Mouse (Mus musculus) forebrain, embryonic 10.5 days (tissue): ENCODE results near the gene Sp4. TPM values are rescaled to one million over a fixed set of nuclear protein-coding genes. Genes with fewer than 3 reads are reported as not detected.

Experiments
- DNase-seq: peaks from one replicate; pipeline ENCODE4 v3.0.0-alpha.2; 2017; ENCODE audit warnings: low spot score; ENCODE audit errors: extremely low spot score
- H3K27ac ChIP-seq: fragments of 300-500 bp; sonication (generic); 2 replicates; pipeline ENCODE4 v1.5.1; 2016; ENCODE audit warnings: mild to moderate bottlenecking
- H3K27me3 ChIP-seq: fragments of 300-500 bp; sonication (generic); 2 replicates; pipeline ENCODE4 v1.6.1; 2016; ENCODE audit warnings: mild to moderate bottlenecking; ENCODE audit not compliant: poor library complexity, severe bottlenecking
- H3K36me3 ChIP-seq: fragments of 300-500 bp; sonication (generic); replicated peaks from 2 replicates; pipeline ENCODE4 v1.6.1; 2016; ENCODE audit warnings: mild to moderate bottlenecking, moderate library complexity
- H3K4me1 ChIP-seq: fragments of 300-500 bp; sonication (generic); 2 replicates; pipeline ENCODE4 v1.6.1; 2016
- H3K4me3 ChIP-seq: fragments of 300-500 bp; sonication (generic); 2 replicates; pipeline ENCODE4 v1.5.1; 2016; ENCODE audit warnings: mild to moderate bottlenecking, moderate library complexity
- H3K9me3 ChIP-seq: fragments of 300-500 bp; sonication (generic); 2 replicates; pipeline ENCODE4 v1.6.1; 2016; ENCODE audit warnings: mild to moderate bottlenecking, moderate library complexity
- WGBS: fragments of 180-500 bp; shearing (Covaris S2); methylation state at CpG from one replicate; pipeline ENCODE4 v1.1.7; 2016; 5-methylcytosine and 5-hydroxymethylcytosine counted together
- polyA plus RNA-seq: library from polyadenylated mRNA; unstranded; fragments of >200 nt; fragmentation: Nextera tagmentation; extraction: Ambion mirVana; gene quantifications from 2 replicates; pipeline ENCODE4 v1.2.1, GENCODE M21; 2016

The Sp4 gene
- polyA plus RNA-seq, 1 experiment from 2014 or later: 13.2 TPM

DNA sequence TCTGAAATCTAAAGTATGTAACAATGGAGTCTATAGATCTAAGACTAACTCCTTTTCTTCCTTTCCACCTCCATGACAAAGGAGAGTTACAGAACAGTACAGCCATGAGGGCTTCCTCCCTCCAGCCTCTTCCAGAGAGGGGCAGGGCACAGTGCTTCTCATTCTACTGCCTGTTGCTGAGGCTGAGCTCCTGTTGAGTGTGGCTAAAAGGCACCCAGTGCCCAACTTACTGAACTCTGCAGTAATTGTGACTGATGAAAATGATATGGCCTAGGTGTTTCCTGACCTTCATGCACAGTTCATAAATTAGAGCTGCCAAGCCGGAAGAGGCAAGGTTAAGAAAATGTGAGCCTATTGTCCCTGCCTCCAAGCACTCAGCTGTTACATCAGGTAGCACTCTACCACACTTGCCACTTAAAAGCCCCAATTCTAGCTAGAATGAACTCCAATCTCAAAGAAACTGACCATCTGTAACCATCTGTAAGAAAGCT, 45.9 kb downstream of the Sp4 start:
- H3K9me3 ChIP-seq: no peaks in the 10 kb centered on the region
- H3K27me3 ChIP-seq: no peaks in the 10 kb centered on the region
- no peaks in the 10 kb centered on the region for H3K4me1 ChIP-seq
- DNase-seq: no peak
- no peak overlapping the region for H3K4me3 ChIP-seq
- no peak overlapping the region for H3K27ac ChIP-seq
- peaks cover 12% of the 10 kb centered on the region for H3K36me3 ChIP-seq
- WGBS: 81% methylated on average over 1 of the region's 1 CpGs

DNA sequence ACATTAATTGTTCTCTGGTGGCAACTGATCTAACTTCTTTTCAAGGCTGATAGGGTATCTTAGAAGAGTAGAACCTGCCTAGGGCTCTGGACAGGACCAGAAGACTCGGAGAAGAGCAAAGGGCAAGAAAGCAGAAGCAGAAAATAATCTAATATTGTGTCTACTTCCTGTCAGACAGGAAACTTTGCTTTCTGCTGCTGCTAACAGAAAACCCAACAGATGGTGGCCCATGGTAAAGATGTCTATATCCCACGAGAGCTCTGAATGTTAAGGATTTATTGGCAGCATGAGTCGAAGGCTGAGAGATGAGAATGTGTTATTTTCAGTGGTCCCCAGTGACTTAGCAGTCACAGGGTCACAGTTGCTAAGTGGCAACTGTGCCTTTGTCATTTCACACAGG, 80.1 kb downstream of the Sp4 start:
- no peak for DNase-seq
- no peak overlapping the region for H3K27ac ChIP-seq
- no peaks in the 10 kb centered on the region for H3K9me3 ChIP-seq
- 81% methylated on average over 3 of the region's 3 CpGs for WGBS
- H3K36me3 ChIP-seq: no peaks in the 10 kb centered on the region
- H3K4me1 ChIP-seq: no peaks in the 10 kb centered on the region
- H3K4me3 ChIP-seq: no peak overlapping the region
- no peaks in the 10 kb centered on the region for H3K27me3 ChIP-seq

DNA sequence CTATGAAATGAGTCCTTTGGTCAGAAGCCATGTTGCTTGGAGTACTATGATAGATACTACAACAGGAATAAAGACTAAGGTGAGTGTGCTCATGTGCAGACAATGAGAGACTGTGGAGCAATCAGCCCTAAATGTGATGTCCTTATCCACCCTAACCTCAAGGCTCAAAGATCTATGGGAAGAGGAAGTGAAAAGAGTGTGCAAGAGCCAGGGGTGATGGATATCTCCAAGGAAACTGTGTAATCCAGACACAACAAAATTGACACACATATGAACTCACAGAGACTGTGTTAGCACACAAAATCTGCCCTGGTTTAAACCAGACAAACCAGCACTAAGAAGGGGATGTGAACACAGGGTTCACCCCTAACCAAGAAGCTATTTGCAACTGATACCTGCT, 81.2 kb downstream of the Sp4 start:
- Histone ChIP-seq H3K27me3 (no peaks in the 10 kb centered on the region), H3K36me3 (no peaks in the 10 kb centered on the region), H3K27ac (no peak overlapping the region), H3K4me3 (no peak overlapping the region), H3K4me1 (no peaks in the 10 kb centered on the region), H3K9me3 (no peaks in the 10 kb centered on the region)
- no peak for DNase-seq

DNA sequence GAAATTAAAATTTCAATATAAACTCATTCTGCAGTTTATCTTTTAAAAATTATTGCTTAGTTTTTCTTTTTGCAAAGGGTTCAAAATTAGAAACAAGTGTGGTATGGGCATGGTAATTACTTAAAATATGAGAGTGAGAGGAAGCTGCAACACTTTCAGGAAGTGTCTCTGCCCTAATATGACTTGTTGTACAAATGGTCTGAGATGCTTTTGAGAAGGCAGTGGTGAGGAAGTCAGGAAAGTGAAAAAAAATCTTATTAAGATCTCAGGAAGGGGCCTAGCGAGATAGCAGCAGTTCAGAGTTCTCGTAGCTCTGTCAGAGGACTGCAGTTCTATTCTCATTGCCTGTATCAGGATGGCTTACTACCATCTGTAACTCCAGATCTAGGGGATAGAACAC, 89.1 kb downstream of the Sp4 start:
- H3K9me3 ChIP-seq: no peaks in the 10 kb centered on the region
- no peaks in the 10 kb centered on the region for H3K27me3 ChIP-seq
- DNase-seq: no peak
- H3K27ac ChIP-seq: no peak overlapping the region
- H3K4me3 ChIP-seq: no peak overlapping the region
- no peaks in the 10 kb centered on the region for H3K36me3 ChIP-seq
- no peaks in the 10 kb centered on the region for H3K4me1 ChIP-seq
- 96% methylated on average over 2 of the region's 2 CpGs for WGBS

DNA sequence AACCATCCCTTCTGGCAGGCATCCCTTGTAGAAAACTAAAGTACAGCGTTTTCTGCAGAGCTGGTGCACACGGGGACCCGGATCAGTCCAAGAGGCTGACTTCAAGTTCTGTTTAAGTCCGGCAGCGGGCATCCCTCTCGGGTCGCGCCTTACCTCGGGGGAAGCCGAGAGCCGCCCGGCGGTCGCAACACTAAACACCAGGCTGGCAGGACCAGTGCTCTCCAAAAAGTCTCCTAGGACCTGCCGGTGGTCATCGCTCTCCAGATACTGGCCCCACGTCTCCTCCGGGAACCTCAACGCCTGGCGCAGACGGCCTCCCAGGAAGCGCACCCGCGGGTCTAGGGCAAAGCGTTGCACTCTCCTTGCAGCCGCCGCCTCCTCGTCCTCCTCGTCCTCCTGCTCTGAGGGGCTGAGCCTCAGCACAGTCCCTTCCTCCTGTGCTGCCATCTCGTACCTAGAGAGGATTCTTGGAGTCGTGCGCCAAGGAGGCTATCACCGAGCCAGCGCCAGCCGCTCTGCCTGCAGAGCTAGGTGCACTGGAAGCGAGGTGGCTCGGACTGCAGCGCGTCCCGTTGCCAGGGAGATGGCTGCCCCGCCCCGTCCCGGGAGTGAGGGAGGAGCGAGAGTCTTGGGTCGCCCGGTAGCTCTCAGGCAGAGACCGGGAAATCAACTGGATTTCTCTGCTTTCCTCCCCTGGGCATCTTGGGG, 102.7 kb downstream of the Sp4 start, which contains the start of gene Dnah11:
Gene Dnah11 (minus strand): TSS at position 658 of the 708 bp plus-strand sequence.
- no peaks in the 10 kb centered on the region for H3K9me3 ChIP-seq
- H3K4me3 ChIP-seq: peak within 1 kb of the TSS; percentile 61
- H3K4me1 ChIP-seq: peaks cover 11% of the 10 kb centered on the region
- under 1% methylated on average over 47 of the region's 47 CpGs for WGBS
- no peaks in the 10 kb centered on the region for H3K36me3 ChIP-seq
- peak; percentile 82 for DNase-seq
- no peak within 1 kb of the TSS for H3K27ac ChIP-seq
- peaks cover 66% of the 10 kb centered on the region for H3K27me3 ChIP-seq

DNA sequence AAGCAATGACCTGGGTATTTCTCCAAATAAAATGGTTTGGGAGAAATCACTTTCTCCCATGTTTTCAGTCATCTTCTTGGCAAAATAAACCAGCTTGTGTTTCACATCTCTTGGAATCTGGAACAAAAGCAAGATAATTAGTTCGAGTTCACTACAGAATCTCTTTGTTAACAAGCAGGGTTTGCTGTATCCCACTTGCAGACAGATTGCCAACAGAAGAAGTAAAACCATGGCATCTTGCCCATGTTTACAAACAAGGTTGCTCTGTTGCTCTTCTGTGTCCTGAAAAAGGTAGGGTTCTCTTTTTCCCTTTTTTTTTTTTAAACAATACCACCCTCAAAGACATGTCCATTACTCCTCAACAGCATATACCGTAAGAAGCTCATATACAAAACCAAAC, 104.7 kb downstream of the Sp4 start:
- H3K27me3 ChIP-seq: peaks cover 76% of the 10 kb centered on the region
- peaks cover 11% of the 10 kb centered on the region for H3K4me1 ChIP-seq
- H3K4me3 ChIP-seq: no peak overlapping the region
- DNase-seq: no peak
- H3K27ac ChIP-seq: no peak overlapping the region
- H3K9me3 ChIP-seq: no peaks in the 10 kb centered on the region
- 69% methylated on average over 2 of the region's 2 CpGs for WGBS
- no peaks in the 10 kb centered on the region for H3K36me3 ChIP-seq

DNA sequence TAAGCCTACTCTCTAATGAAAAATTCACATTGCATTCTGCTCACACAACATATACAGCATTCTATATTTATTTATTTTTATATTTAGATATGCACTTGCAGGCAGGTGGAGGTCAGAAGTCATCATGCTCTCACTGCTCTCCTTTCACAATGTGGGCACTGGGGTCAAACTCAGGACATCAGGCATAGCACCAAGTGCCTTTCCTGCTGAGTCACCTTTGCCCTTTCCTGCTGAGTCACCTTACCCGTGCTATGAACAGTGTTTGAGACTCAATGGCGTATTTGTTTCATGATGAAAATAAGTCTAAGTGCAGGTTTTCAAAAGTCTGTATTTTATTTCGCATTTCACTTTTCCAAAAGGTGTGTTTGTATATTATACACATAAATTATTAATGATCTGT, 111.7 kb downstream of the Sp4 start:
- no peak overlapping the region for H3K27ac ChIP-seq
- no peak for DNase-seq
- peaks cover 30% of the 10 kb centered on the region for H3K4me1 ChIP-seq
- H3K36me3 ChIP-seq: no peaks in the 10 kb centered on the region
- H3K27me3 ChIP-seq: peaks cover 77% of the 10 kb centered on the region
- H3K4me3 ChIP-seq: no peak overlapping the region
- no peaks in the 10 kb centered on the region for H3K9me3 ChIP-seq
- WGBS: 73% methylated on average over 3 of the region's 3 CpGs

DNA sequence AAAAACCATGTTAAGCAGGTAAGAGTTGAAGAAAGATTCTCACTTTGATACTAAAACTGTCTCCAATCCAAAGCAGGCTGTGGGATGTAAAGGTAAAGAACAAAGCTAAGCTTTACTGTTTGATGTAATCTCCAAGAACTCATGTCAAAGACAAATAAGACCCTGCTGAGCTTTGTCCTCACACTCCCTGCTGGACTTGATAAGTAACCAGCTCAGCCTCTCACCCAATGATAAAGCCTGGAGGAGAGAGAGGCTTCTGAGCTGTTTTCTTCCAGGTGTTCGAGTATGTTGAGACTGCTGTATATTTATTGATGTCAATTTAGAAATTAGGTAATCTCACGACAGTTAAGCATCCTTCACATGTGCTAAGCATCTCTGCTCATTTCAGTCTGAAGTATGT, 113.6 kb downstream of the Sp4 start:
- Histone ChIP-seq H3K4me3 (no peak overlapping the region), H3K4me1 (peaks cover 30% of the 10 kb centered on the region), H3K27me3 (peaks cover 67% of the 10 kb centered on the region), H3K36me3 (no peaks in the 10 kb centered on the region), H3K9me3 (no peaks in the 10 kb centered on the region), H3K27ac (no peak overlapping the region)
- WGBS: 36% methylated on average over 2 of the region's 2 CpGs
- no peak for DNase-seq

DNA sequence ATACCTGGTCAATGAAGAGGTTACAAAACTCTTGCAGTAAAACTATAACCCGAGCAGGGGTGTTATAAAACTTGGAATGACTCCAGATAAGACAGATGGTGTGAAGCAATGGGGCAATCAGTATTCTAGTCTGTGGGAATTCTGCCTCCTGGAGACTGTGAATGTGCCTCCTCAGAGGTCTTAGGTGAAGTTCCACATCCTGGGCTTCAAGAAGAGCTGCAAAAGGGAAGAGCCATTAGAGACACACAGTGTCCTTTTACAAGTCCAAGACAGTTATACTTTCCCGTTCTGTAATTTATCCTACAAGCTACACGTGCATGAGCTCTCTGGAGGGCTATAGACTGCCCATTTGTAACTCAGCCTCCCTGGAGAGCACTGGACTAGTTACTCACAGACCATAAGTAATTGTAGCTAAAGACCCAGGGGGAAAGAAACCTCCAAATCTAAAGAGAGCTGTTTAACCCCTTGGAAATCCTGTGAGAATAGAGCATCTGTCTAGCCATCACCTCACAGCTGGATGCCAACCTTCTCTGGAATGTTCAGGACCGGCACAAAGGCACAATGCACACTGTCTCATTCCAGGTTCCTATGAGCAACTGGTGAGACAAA, 114.3 kb downstream of the Sp4 start:
- DNase-seq: peak; percentile 50
- Histone ChIP-seq H3K4me3 (no peak overlapping the region), H3K9me3 (no peaks in the 10 kb centered on the region), H3K27me3 (peaks cover 72% of the 10 kb centered on the region), H3K27ac (no peak overlapping the region), H3K36me3 (no peaks in the 10 kb centered on the region), H3K4me1 (peaks cover 30% of the 10 kb centered on the region)
- 13% methylated on average over 4 of the region's 4 CpGs for WGBS

DNA sequence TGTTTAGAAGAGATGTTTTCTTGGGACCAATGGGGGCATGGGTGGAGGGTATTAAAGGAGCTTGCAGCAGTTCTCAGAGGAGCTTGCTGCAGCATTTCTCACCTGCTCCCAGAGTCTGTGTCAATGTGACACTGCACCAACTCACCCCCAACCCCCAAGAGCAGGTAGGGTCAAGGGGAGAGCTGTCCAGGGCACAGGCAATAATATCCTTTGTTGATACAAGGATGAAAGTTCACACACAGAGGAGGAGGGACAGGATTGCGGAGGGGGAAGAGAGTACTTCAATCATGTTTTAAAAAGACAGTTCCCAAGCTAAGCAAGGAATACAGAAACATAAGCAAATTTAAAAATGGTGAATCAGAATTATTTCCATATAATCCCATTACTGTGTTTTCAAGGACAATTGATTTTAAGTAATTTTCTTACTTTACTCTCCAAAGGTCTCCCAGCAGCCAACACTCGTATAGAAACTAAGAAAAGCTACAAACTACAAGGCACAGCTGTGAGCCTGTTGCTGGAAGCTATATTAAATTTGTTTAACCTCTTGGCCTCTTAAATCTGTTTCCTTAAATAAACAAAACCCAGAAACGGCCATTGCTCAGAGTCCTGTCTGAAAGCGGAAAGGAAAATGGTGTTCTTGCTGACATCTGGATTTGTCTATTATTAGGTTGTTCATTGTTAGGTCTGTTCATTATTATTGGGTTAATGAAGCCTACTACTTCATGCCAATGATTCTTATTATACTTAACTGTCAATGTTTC, 114.9 kb downstream of the Sp4 start:
- Histone ChIP-seq H3K36me3 (no peaks in the 10 kb centered on the region), H3K27ac (no peak overlapping the region), H3K27me3 (peaks cover 76% of the 10 kb centered on the region), H3K4me3 (no peak overlapping the region), H3K9me3 (no peaks in the 10 kb centered on the region), H3K4me1 (peaks cover 30% of the 10 kb centered on the region)
- 26% methylated on average over 4 of the region's 4 CpGs for WGBS
- no peak for DNase-seq

Other genes with a start within 250 kb of the Sp4 start
- gene Dnah11, start 102.4 kb downstream of the Sp4 start, polyA plus RNA-seq: 0.07 and 0.17 TPM in 2 replicates